Mouse (Mus musculus): ENCODE measurements around the gene Zmym6.
A peak's percentile ranks its signal among the peaks of the same experiment; 100 is the strongest.
"Not testable (repeated sequence)": the region's sequence is repeated elsewhere in the genome, so short reads cannot be mapped to it uniquely, and the experiment has no call there.

Zmym6 gene

DNA sequence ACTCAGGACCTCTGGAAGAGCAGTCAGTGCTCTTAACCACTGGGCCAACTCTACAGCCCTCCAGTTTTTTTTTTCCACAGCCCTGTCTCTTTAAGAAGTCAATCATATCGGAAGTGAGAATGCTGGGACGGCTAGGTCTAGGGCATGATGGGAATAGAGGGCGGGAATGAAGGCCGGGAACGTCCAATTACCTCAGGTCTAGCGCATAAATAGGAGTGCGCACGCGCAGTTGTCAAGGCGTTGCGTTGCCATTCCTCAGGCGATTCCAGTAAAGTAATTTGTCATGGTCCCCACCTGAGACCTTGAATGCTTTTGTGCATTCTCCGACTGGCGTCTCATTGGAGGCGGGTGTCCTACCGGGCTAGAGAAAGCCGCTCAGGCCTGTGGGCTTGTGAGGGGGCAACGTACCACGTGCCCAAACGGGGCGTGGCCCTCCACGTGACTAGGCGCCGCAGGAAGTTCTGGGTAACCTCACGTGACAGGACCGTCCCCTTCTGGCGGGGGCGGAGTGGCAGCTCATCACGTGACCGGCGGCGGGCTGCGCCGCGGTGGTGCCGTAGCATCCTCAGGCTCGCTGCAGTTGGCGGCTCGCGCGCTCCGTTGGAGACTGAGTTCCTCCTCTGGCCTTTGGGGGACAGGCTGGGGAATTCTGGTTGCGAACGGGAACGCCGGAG, at the start of gene Zmym6:
TSS of gene Zmym6 (plus strand) at position 509 of the 674 bp plus-strand sequence.
- DNase-seq (ENCODE audit: low read depth, low spot score) = peak; percentile 93

DNA sequence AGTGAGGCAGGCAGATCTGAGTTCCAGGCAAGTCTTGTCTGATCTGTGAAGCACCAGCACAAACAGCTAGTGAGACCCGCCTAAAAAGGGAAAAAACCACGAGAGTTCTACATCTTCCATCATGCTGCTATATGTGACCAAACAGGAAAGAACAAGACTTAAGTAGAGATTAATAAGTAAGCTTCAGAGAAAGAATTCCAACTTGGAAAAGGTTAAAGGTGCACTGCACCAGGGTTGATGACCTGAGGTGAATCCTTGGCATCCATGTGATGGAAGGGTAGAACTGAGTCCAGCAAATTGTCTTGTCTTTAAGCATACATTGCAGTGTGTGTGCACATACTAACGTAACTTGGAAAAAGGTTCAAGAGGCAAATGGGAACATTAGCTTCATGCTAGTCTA, 40.0 kb upstream of the Zmym6 start:
- no peak for DNase-seq (ENCODE audit: low read depth, low spot score)

DNA sequence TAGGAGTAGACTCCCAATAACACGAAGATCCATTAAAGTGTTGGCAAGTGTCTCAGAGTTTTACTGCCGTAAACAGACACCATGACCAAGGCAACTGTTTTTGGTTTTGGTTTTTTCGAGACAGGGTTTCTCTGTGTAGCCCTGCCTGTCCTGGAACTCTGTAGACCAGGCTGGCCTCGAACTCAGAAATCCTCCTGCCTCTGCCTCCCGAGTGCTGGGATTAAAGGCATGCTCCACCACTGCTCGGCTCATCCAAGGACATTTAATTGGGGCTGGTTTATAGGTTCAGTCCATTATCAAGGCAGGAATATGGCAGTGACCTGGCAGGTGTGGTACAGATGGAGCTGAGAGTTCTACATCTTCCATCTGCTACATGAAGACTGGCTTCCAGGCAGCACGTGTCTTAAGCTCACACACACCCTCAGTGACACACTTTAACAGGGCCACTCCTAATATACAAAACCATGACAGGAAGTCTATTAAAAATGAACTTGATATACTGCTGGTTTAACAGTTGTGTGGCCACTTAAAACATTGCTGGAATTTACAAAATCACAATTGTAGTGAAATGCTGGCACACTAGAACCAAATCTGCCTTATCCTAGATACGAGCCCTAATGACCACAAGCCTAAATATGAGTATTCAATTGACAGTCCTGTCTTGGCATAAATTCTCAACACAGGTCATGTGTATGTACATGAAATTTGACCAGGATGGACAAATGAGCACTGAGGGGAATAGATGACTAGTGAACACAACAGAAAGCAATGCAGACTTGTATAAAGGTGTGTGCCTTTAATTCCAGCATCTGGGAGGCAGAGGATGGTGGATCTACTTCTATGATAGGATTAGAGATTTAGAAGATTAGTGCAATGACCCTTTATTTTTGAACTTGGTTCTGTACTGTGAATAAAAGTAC, 39.0 kb upstream of the Zmym6 start:
- no peak for DNase-seq (ENCODE audit: low read depth, low spot score)

DNA sequence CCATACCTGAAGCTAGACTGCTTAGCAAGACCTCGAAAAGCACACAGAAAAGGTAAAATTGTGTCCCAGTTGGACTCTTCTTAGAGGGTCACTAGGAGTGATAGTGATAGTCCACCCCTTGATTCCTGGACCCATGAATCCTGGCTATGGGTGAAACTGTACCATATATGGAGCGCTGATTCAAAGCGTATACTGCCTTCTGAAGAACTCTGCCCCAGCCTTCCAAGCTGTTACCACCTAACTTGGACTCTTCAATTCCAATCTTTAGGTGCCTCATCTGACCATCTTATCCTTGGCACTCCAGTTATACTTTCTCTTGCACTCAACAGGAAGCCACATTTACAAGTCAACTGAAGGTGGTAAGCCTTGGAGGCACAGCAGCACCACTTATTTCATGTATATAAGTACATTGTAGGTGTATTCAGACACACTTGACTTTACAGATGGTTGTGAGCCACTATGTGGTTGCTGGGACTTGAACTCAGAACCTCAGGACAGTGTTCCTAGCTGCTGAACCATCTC, 38.3 kb upstream of the Zmym6 start:
- no peak for DNase-seq (ENCODE audit: low read depth, low spot score)

DNA sequence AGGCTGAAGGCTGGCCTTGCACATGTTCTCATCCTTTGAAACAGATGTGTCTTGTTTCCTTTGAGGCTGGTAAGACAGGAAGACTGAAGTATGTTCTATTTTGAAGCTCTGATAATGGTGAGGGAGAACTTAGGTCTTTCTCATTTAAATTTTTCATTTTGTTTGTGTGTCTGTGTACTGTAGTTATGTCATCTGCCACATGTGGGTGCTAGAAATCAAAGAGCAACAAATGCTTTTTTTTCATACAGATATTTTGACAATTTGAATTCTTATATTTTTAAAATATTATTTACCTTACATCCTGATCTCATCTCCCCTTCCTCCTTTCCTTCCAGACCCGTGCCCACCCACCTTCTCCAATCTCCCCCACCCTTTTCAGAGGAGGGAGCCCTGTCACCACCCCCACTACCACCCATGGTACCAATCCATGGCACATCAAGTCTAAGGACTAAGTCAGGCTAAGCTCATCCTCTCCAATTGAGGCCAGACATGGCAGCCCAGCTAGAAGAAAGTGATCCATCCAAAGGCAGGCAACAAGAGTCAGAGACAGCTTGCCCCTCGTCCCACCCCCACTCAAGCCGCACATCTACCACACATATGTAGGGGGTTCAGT, 37.2 kb upstream of the Zmym6 start:
- DNase-seq (ENCODE audit: low read depth, low spot score) = no peak

DNA sequence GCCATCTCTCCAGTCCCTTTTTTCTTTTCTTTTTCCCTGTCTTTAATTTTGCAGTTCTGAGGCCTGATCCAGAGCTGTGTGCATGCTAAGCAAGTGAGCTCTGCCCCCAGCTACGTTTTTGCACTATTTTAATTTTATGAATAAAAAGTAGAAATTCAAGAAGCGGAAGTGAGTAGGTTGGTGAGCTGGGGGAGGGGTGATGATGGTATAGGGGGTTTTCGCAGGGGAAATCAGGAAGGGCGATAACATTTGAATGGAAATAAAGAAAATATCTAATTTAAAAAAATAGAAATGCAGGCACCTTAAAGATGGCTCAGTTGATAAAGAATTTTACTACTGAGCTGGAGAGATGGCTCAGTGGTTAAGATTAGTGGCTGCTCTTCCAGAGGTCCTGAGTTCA, 33.6 kb upstream of the Zmym6 start:
- DNase-seq (ENCODE audit: low read depth, low spot score) = no peak

DNA sequence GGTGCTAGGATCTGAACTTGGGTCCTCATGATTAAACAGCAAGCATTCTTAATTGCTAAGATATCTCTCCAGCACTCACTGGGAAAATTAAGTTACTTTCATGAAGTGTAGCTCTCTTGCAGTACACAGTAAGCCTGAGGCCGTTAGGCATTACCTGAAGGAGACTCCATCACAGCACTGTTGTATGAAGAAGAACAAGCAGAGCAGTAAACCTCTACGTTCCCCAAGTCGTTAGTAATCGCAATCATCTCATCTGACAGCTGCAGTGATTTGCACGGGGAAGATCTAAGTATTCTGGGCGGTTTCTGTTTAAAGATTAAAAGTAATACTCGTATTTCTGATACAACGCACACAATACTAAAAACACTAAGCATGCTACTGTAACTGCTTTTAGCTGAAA, 26.1 kb upstream of the Zmym6 start:
- no peak for DNase-seq (ENCODE audit: low read depth, low spot score)

DNA sequence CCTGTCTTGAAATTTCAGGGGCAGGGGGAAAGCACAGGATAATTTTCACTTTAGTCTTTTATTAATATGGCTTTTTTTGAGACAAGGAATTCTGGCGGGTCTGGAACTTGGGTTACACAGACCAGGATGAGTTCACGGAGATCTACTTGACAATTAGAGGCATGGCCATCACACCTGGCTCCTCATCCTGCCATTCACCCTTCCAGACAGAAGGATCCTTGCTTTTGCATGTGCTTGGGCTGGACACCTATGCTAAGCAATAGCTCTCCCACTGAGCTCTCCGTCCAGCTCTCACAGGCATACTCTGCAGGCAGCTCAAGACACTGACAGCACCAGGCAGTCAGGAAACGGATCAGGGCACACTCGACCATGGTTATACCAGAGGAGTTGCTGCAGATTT, 24.1 kb upstream of the Zmym6 start:
- DNase-seq (ENCODE audit: low read depth, low spot score) = no peak

DNA sequence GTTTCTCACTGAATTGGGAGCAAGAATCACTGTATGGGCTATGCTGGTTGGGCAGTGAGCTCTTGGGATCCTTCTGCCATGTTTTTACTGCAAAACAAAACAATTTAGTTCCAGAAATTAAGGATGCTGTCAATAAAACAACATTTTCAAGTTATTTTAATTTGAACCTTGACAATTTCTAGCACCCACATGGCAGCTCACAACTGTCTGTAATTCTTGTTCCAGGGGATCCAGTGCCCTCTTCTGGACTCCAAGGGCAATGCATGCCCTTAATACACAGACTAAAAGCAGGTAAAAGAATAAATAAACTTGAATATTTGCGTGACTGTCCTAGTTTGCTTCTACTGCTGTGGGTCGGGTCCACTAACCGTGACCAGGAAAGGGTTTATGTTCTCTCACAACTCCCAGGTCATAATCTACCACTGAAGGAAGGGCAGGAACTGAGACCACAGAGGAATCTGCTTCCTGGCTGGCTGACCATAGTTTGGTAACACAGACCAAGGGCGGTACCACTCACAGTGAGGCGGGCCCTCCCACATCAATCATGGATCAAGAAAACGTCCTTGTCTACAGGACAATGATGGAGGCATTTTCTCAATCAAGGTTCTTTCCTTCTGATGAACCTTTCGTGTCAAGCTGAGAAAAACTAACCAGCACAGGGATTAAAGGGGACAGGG, 22.5 kb upstream of the Zmym6 start:
- no peak for DNase-seq (ENCODE audit: low read depth, low spot score)

DNA sequence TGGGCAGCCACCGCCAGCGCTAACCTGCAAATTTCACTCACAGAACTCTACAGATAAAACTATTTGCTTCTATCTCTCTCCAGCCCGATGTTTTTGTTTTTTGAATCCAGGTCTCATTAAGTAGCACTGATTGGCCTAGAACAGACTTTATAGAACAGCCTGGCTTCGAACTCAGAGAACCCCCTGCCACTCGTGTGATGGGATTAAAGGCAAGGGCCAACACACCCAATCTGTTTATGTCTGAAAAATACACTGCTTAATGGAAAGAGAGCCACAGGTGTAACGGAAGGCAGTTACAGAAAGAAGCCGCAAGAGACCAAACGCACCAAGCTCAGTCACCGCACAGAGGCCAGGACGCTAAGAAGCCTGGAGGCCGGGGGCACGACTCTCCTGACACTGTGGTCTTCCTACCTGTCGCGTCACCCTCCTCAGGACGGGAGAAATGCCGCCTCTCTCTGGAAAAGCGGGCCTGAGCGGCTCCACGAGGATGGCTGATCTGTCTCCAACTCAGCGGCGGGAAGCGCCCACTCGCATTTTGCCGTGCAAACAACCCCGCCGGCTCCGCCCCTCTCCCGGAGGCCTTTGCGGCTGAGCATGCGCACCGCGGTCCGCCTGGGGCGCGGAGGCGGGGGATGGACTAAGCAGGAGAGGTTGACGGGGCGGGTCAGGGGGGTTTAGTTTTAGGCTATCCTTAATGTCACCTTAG, 16.4 kb upstream of the Zmym6 start, which contains the start of gene Zmym1:
TSS of gene Zmym1 (minus strand) at position 568 of the 706 bp plus-strand sequence.
- peak; percentile 81 for DNase-seq (ENCODE audit: low read depth, low spot score)

DNA sequence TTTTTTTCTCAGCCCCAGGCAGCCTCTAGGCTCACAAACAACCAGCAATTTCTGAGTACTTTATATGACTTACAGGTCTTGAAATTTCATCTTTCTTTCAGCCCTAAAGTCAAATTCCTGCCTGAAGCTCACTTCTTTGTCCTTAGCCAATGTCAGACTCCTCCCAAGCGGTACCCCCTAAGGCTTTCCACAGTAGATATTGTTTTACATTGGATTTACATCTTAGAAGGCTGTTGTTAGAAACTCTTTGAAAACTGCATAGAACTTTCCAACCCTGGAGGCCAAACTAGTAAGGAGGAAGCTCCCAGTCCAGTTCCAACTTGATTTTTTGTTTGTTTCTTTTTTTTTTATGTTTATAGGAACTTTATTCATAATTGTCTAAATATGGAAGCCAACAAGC, 13.1 kb upstream of the Zmym6 start:
- DNase-seq (ENCODE audit: low read depth, low spot score) = no peak

DNA sequence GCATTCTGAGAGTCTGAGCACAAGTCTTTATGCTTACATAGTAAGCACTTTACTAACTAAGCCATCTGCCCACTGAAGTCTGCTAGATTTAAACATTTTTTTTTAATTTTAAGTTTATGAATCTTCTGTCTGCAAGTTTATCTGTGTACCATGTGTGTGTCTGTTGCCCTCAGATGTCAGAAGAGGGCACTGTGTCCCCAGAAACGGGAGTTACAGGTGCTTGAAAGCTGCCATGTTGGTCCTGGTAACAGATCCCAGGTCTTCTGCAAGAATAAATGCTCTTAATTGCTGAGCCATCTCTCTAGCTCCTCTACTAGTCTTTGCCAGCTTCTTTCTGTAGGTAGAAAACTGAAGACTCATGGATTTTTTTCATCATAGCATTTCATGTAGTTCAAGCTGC, 2.3 kb upstream of the Zmym6 start:
- no peak for DNase-seq (ENCODE audit: low read depth, low spot score)

DNA sequence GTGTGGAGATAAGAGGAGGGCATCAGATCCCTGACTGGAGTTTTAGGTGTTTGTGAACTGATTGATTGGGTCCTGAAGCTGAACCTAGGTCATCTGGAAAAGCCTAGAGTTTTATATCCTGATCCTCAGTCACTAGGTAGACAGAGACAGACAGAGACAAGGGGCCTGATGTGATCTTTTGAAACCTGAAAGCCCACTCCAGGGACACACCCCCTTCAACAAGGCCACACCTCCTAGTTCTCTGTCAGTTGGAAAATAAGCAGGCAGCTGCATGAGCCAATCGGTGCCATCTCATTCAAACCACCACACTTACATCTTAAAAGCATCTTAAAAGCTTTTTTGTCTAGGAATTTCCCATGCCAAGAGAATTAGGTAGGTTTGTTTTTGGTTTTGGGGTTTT, 3.6 kb downstream of the Zmym6 start:
- DNase-seq (ENCODE audit: low read depth, low spot score) = no peak

DNA sequence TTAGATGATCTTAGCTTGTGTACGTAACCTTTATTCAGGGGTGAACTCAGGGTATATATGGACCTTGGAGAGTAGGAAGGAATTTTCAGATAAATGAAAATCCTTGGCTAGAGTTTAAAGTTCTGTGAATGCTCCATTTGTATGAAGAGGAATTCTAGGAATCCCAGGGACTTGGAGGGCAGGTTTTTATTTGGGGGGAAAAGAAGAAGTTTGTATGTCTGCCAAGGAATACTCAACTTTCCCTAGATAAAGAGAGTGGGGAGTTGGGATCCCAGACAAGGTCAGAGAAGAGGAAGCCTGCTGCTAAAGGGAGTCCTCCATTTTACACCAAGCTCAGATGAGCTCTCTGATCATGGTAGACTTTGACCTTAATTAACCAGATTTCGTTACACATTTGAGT, 5.9 kb downstream of the Zmym6 start:
- DNase-seq (ENCODE audit: low read depth, low spot score) = no peak

DNA sequence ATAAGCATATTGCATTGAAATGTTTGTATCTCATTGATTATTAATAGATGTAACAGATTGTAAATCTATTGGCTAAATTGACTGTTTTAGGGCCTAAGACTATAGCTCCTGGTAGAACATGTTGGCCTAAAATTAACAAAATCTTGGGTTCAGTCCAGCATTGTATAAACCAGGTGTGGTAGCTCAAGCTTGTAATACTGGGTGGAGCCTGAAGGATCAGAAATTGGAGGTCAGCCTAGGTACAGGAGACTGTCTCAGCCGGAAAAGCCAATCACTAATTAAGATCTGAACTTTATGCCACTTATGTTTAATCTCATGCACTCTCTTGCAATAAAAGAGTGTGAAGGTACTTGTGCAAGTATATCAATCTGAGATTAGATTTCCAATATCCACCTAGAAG, 8.6 kb downstream of the Zmym6 start:
- no peak for DNase-seq (ENCODE audit: low read depth, low spot score)

DNA sequence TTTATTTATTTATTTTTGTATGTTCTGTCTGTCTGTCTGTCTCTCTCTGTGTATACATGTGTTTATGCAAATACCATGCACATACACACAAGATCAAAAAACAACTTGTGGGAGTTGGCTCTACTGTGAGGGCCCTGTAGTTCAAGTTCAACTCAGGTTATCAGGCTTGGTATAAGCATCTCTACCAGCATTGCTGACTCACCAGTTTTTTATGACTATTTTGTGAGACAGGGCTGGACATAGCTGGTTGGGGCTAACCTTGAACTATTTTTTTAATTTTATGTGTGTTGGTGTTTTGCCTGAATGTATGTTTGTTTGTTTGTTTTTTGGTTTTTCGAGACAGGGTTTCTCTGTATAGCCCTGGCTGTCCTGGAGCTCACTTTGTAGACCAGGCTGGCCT, 14.0 kb downstream of the Zmym6 start:
- no peak for DNase-seq (ENCODE audit: low read depth, low spot score)

DNA sequence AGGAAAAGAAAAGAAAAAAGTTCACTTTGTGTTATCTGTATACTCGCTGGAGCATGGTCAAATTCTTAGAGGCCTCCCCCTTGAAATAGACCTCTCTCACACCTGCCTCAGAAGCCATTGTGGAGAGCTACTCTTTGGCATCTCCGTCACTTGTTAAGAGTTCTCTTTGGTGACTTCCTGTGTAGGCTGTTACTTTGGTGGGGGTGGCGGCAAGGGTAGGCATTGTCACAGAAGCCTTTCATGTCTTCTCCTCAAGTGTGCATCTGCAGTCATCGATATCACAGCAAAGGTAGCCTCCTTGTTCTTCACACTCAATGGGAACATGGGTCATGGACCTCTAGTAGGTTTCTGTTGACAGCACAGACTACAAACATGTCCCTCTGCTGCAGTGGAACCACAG, 17.9 kb downstream of the Zmym6 start:
- DNase-seq (ENCODE audit: low read depth, low spot score) = no peak

DNA sequence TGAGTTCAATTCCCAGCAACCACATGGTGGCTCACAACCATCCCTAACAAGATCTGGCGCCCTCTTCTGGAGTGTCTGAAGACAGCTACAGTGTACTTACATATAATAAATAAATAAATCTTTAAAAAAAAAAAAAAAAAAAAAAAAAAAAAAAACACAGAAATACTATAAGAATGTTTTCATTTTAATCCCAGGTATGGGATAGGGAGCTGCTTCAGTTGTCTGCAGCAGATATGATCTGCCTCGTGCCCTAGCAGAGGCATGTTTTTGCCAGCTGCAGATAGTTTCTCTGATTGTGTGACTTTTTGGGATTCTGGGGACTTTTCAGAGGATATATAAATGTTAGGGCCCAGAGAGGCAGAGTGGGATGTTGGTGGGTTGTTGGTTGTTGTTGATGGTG, 22.4 kb downstream of the Zmym6 start:
- DNase-seq (ENCODE audit: low read depth, low spot score) = not testable (repeated sequence)

DNA sequence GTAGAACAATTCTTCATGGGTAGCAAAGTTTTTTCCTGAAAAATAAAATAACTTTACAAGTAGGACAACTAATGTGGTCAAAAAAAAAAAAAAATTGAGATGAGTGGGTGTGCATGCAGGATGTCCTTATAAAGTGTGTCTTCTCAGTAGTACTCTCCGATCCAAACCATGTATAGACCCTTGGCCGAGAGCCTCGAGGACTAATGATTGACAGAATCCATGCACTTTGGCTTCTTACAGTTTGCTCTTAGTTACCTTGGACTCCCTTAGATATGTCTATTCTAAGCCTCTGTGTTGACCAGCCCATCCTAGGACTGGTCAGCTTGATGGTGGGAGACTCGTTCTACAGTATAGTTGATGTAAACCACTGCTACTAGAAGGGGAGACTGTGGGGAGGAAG, 30.4 kb downstream of the Zmym6 start:
- DNase-seq (ENCODE audit: low read depth, low spot score) = no peak

DNA sequence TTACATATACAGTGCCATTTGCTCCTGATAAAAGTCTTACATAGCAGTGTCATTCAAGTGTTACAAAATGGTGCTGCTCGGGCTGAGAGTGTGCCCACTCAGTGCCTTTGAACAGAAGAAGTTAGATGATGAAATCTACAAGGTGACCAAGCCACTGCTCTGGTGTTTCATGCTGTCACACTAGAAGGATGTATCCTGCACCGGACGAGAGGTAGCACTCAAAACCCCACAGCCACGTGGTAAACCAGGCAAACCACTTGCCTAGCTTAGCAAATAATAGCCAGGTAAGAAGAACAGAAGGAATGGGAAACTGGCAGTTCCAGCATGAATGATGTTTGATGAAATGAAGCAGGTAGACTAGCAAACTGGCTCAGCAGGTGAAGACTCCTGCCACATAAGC, 33.4 kb downstream of the Zmym6 start:
- no peak for DNase-seq (ENCODE audit: low read depth, low spot score)

DNA sequence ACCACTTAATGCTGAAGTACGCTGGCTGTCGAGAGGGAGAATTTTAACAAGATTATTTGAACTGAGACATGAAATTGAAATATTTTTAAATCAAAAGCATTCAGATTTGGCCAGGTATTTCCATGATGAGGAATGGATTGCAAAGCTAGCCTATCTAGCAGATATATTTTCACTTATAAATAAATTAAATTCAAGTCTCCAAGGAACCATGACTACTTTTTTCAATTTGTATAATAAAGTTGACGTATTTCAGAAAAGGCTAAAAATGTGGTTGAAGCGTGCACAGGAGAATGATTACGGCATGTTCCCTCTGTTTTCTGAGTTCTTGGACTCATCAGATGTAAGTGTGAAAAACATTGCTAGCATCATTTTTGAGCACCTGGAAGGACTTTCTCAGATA, 46.2 kb downstream of the Zmym6 start, which contains the start of gene Tmem35b:
TSS of gene Tmem35b (plus strand) at position 301 of the 400 bp plus-strand sequence.
- DNase-seq (ENCODE audit: low read depth, low spot score) = no peak

Data from embryo, embryonic 11.5 days (tissue).